Mouse (Mus musculus) hindbrain, embryonic 11.5 days (tissue): Measurements from ENCODE around the gene Gm28635. TPM values are rescaled to one million over a fixed set of nuclear protein-coding genes. Genes with fewer than 3 reads are reported as not detected.
"Not testable (repeated sequence)": the region's sequence is repeated elsewhere in the genome, so short reads cannot be mapped to it uniquely, and the experiment has no call there.

Experiments used
- ATAC-seq: fragments of 200-750 bp; cut with Nextera tagmentation; 2 replicates; pipeline ENCODE4 v1.8.0; 2017; ENCODE audit warnings: mild to moderate bottlenecking, moderate TSS enrichment, moderate library complexity; ENCODE audit not compliant: low FRiP score
- DNase-seq: peaks from one replicate; pipeline ENCODE4 v3.0.0-alpha.2; 2015; ENCODE audit warnings: low spot score
- H3K27ac ChIP-seq: fragments of 300-500 bp; sonication (generic); 2 replicates; pipeline ENCODE4 v1.5.1; 2014; ENCODE audit warnings: mild to moderate bottlenecking, low read depth, low read length
- H3K27me3 ChIP-seq: fragments of 300-500 bp; sonication (generic); 2 replicates; pipeline ENCODE4 v1.6.1; 2014; ENCODE audit warnings: mild to moderate bottlenecking, low read length, moderate library complexity, mixed read lengths; ENCODE audit not compliant: control insufficient read depth, insufficient read depth
- H3K36me3 ChIP-seq: fragments of 300-500 bp; sonication (generic); 2 replicates; pipeline ENCODE4 v1.6.1; 2014; ENCODE audit warnings: mild to moderate bottlenecking, low read length, moderate library complexity, mixed read lengths; ENCODE audit not compliant: control insufficient read depth, insufficient read depth
- H3K4me1 ChIP-seq: fragments of 300-500 bp; sonication (generic); replicated peaks from 2 replicates; pipeline ENCODE4 v1.6.1; 2014; ENCODE audit warnings: low read length, mixed read lengths; ENCODE audit not compliant: control insufficient read depth, insufficient read depth
- H3K4me2 ChIP-seq: fragments of 300-500 bp; sonication (generic); replicated peaks from 2 replicates; pipeline ENCODE4 v1.6.1; 2014; ENCODE audit warnings: mild to moderate bottlenecking, low read depth, low read length
- H3K4me3 ChIP-seq: fragments of 300-500 bp; sonication (generic); 2 replicates; pipeline ENCODE4 v1.5.1; 2014; ENCODE audit warnings: low read depth, low read length
- H3K9ac ChIP-seq: fragments of 300-500 bp; sonication (generic); 2 replicates; pipeline ENCODE4 v1.6.1; 2014; ENCODE audit warnings: low read depth, low read length
- H3K9me3 ChIP-seq: fragments of 300-500 bp; sonication (generic); 2 replicates; pipeline ENCODE4 v1.6.1; 2016; ENCODE audit warnings: low read length; ENCODE audit not compliant: control insufficient read depth
- WGBS: fragments of 180-500 bp; shearing (Covaris S2); extraction: QIAGEN DNeasy Blood & Tissue Kit; methylation state at CpG from one replicate; pipeline ENCODE4 v1.1.7; 2014; 5-methylcytosine and 5-hydroxymethylcytosine counted together
- polyA plus RNA-seq: library from polyadenylated mRNA; unstranded; fragments of >200 nt; fragmentation: Nextera tagmentation; extraction: Ambion mirVana; gene quantifications from 2 replicates; pipeline ENCODE4 v1.2.1, GENCODE M21; 2014

Gene Gm28635
- polyA plus RNA-seq, 1 experiment from 2014 or later = not detected

DNA sequence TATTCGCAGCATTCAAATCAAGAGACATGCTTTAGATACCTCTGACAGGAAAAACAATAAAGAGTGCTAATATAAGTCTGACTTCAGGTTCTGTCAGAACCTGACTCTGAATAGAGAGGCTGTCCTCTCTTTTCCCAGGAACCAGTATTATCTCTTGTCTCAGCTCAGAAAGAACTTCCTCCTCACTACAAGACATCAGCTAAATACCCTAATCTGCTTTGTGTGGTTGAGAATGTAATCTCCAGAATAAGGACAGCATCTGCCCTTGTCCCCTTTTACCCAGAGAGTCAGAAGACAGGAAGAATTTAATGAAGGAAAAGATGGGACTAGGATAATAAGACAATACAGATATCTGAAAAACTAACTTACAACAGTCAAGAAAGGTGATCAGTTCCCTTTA, 25.7 kb upstream of the Gm28635 start:
- Histone ChIP-seq H3K27me3 (no peaks in the 10 kb centered on the region), H3K4me2 (no peak overlapping the region), H3K4me1 (no peaks in the 10 kb centered on the region), H3K9me3 (no peaks in the 10 kb centered on the region), H3K9ac (no peak overlapping the region), H3K4me3 (no peak overlapping the region), H3K36me3 (no peaks in the 10 kb centered on the region), H3K27ac (no peak overlapping the region)
- DNase-seq (no peak), ATAC-seq (no peak)
- 97% methylated on average over 1 of the region's 1 CpGs for WGBS

DNA sequence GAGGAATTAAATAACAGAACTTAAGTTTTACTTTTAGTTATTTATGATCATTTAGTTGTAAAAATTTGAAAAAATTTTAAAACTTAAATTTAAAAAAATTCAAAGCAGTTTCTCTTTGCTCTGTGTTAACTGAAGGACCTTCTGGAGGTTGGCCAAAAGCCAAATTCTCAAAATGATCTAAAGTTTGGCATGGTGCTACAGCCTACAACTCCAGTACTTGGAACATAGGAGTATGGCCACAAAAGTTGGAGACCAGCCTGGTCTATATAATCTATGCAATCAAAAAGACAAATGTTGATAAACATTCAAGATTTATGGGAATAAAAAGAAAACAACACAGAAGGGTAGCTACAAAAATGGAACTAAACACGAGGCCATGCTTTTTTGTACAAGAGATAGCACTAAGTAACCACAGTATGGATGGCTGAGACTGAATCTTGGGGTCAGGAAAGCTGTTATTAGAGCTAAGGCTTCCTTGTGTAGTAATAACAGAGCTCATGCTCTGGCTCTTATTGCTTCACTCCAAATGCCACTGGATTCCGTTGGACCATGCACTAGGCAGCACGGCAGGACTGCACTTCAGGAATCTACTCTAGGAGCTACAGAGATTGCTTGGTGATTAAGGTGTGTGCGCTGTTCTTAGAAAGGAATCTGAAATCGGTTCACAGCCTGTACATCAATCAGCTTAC, 17.3 kb upstream of the Gm28635 start:
- no peak overlapping the region for H3K4me3 ChIP-seq
- H3K4me1 ChIP-seq = no peaks in the 10 kb centered on the region
- ATAC-seq = no peak
- no peak overlapping the region for H3K9ac ChIP-seq
- no peaks in the 10 kb centered on the region for H3K9me3 ChIP-seq
- H3K27me3 ChIP-seq = no peaks in the 10 kb centered on the region
- 95% methylated on average over 5 of the region's 5 CpGs for WGBS
- H3K27ac ChIP-seq = no peak overlapping the region
- H3K36me3 ChIP-seq = peaks cover 12% of the 10 kb centered on the region
- no peak for DNase-seq
- no peak overlapping the region for H3K4me2 ChIP-seq

DNA sequence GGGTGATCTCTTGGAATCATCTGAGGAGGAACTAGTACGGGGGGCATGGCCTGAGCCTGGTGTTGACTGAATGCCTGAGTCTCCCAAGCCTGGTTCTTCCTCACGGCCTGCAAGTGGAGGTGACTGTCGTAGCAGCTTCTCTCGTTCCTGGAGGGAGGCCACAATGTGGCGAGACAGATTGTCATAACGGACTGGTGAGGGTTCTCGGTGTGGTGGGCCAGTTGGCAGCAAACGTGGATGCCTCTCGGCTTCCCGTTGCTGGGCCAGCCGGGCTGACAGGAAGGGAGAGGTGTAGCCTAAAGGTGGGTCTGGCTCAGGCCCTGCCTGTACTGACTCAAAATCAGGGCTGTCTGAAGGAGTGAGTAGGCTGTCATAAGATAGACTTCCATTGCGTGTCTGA, 12.2 kb upstream of the Gm28635 start:
- ATAC-seq = no peak
- DNase-seq = no peak
- H3K4me2 ChIP-seq = no peak overlapping the region
- no peak overlapping the region for H3K27ac ChIP-seq
- no peak overlapping the region for H3K4me3 ChIP-seq
- 91% methylated on average over 12 of the region's 12 CpGs for WGBS
- no peaks in the 10 kb centered on the region for H3K27me3 ChIP-seq
- H3K9me3 ChIP-seq = no peaks in the 10 kb centered on the region
- no peaks in the 10 kb centered on the region for H3K4me1 ChIP-seq
- H3K9ac ChIP-seq = no peak overlapping the region
- peaks cover 28% of the 10 kb centered on the region for H3K36me3 ChIP-seq

DNA sequence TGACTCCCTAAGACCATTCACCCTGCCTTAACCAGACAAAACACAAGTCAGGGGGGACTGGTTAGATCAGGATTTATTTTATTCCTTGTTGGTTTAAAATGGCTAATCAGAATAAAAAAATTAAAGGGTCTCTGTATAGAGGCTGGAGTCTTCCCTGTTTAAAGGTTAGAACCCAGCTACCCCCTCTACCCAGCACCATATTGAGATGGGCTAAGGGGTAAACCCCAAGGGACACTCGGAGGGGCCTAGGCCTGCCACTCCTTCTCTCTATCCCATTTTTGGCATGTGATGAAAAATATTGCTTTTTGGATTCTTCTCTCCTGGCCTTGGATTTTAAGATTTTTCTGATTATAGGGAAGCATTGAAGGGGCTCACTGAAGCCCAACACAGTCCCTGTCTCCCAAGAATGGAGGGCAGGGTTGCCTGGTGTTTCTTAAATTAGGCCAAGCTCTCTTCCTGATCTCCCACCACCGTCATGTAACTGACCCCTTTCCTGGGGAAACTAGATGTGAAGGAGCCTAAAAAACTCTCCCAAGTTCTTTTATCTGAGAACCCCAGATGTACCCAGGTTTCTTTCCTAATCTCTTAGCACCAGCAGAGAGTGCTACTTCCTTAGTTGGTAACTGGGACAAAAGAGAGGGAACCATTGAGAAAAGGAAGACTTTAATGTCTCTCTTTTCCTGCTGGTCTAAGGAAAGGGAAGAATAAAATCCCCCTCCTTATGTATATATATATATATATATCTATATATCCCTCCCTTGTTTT, 10.4 kb upstream of the Gm28635 start:
- Histone ChIP-seq H3K4me2 (no peak overlapping the region), H3K27me3 (no peaks in the 10 kb centered on the region), H3K27ac (no peak overlapping the region), H3K4me3 (no peak overlapping the region), H3K9me3 (no peaks in the 10 kb centered on the region), H3K36me3 (peaks cover 21% of the 10 kb centered on the region), H3K4me1 (no peaks in the 10 kb centered on the region), H3K9ac (no peak overlapping the region)
- ATAC-seq = no peak
- 73% methylated on average over 2 of the region's 2 CpGs for WGBS
- no peak for DNase-seq

DNA sequence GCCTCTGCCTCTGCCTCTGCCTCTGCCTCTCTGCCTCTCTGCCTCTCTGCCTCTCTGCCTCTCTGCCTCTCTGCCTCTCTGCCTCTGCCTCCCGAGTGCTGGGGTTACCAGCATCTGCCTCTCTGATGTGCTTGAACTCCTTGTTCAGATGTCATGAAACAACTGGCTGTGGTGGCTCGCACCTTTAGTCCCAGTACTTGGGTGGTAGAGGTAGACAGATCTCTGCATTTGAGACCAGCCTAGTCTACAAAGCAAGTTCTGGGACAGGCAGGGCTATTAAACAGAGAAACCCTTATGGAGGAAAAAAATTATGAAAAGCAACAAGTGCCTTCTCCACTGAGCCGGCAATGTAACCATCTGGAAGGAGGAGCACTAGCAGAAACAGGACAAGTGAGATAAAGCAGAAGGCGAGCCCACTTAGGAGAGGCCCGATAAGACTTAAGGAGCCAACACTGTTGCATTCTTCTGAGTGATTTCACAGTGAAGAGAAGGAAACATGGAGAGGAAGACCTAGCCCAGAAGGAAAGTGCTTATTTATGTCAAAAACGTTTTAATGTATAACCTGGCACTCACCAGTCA, 4.9 kb upstream of the Gm28635 start:
- ATAC-seq = no peak
- H3K27me3 ChIP-seq = no peaks in the 10 kb centered on the region
- H3K4me2 ChIP-seq = no peak overlapping the region
- peaks cover 3% of the 10 kb centered on the region for H3K4me1 ChIP-seq
- H3K9ac ChIP-seq = no peak overlapping the region
- peaks cover 9% of the 10 kb centered on the region; the same call in 1 of the 2 replicates for H3K36me3 ChIP-seq
- DNase-seq = no peak
- 91% methylated on average over 6 of the region's 6 CpGs for WGBS
- H3K27ac ChIP-seq = no peak overlapping the region
- no peak overlapping the region for H3K4me3 ChIP-seq
- no peaks in the 10 kb centered on the region for H3K9me3 ChIP-seq

DNA sequence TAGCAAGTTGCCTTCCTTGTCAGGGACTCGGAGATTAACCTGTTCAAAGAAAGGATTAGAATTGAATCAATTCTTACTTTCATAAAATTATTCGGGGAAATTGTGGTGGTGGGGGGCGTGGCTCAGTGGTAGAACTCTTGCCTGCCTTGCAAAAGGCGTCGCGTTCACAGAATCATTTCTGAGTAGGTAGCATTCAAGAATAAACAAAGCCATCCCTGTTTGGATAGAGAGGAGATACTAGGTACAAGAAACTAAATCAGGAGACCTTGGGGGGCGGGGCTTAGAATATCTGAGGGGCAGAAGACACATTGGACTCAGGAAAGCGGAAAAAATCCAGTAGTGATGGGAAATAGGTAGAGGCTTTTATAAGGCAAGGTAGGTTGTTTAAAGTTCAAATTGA, 1.2 kb upstream of the Gm28635 start, which contains the start of gene Tmx2:
Gene Tmx2 (minus strand): TSS at position 125 of the 400 bp plus-strand sequence.
- 19% methylated on average over 8 of the region's 8 CpGs for WGBS
- peak within 1 kb of the TSS; percentile 89 for H3K9ac ChIP-seq
- 0 out of 2 replicates have a peak, but pooled peaks cover 2% of the 10 kb centered on the region for H3K36me3 ChIP-seq
- H3K4me1 ChIP-seq = peaks cover 3% of the 10 kb centered on the region
- H3K4me3 ChIP-seq = peak within 1 kb of the TSS; percentile 97
- no peak for DNase-seq
- peak within 1 kb of the TSS; percentile 51 for H3K4me2 ChIP-seq
- H3K9me3 ChIP-seq = no peaks in the 10 kb centered on the region
- peak within 1 kb of the TSS; percentile 58 for H3K27ac ChIP-seq
- ATAC-seq = no peak
- H3K27me3 ChIP-seq = no peaks in the 10 kb centered on the region

DNA sequence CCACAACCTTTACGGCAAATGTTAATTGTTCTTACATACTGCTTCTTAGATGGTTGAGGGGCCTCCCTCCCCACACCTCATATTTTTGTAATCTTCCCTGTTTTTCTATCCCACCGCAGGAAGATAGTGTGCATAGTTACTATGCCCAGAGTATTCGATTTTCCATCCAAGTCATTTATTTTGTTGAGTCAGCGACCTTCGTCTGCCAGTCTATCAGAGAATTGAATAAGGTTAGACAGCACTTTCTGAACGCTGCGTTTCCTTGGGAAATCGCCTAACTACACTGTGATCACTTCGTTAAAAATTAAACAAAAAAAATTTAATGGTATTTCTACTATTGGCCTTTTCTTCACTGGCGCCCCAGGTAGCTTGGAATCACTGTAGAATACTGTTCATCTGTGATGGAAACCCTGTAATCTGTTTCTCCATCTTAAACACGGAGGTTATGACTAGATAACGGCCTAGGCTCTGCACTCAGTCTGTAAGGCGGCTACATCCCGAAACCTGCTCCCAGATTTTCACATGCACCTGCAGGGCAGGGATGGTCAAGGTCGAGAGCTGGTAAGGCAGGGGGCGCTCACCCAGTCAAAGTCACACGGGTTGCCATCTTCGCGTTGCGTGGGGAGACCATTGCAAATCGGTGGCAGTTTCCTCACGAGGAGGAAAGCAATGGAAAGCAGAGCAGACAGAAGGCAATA, 422 bp downstream of the Gm28635 start:
- Histone ChIP-seq H3K4me1 (peaks cover 3% of the 10 kb centered on the region), H3K9me3 (no peaks in the 10 kb centered on the region), H3K36me3 (0 out of 2 replicates have a peak, but pooled peaks cover 2% of the 10 kb centered on the region), H3K4me2 (peak overlapping the region; percentile 31), H3K27ac (0 out of 2 replicates have a peak overlapping the region, but pooled peaks have one; percentile 2), H3K27me3 (no peaks in the 10 kb centered on the region), H3K9ac (peak overlapping the region; percentile 37), H3K4me3 (peak overlapping the region; percentile 40)
- DNase-seq (peak; percentile 58), ATAC-seq (peak; percentile 75)
- 10% methylated on average over 22 of the region's 22 CpGs for WGBS

DNA sequence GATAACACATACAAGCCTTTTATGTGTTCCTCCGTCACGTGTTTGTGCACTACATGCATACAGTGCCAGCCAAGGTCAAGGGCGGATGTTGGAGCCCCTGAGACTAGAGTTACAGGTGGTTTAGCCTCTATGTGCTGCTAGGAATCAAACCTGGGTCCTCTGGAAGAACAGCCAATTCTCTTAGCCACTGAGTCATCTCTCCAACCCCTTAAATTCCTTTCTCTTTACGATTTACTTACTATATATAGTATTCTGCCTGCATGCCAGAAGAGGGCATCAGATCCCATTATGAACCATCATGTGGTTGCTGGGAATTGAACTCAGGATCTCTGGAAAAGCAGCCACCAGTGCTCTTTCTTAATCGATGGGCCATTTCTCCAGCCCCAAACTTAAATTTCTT, 6.3 kb downstream of the Gm28635 start:
- H3K4me2 ChIP-seq, H3K27me3 ChIP-seq, H3K4me1 ChIP-seq, ATAC-seq, H3K4me3 ChIP-seq, DNase-seq, H3K9ac ChIP-seq, H3K9me3 ChIP-seq, H3K27ac ChIP-seq, H3K36me3 ChIP-seq: not testable (repeated sequence)
- WGBS = 61% methylated on average over 4 of the region's 5 CpGs
